Mouse (Mus musculus) embryonic facial prominence, embryonic 10.5 days (tissue): ENCODE measurements around the gene Arhgap32. TPM values are rescaled to one million over a fixed set of nuclear protein-coding genes. Genes with fewer than 3 reads are reported as not detected.

Experiments
- DNase-seq: peaks from one replicate; pipeline ENCODE4 v3.0.0-alpha.2; 2017; ENCODE audit warnings: low spot score
- H3K27ac ChIP-seq: fragments of 300-500 bp; sonication (generic); replicated peaks from 2 replicates; pipeline ENCODE4 v1.5.1; 2016; ENCODE audit warnings: mild to moderate bottlenecking
- H3K27me3 ChIP-seq: fragments of 300-500 bp; sonication (generic); replicated peaks from 2 replicates; pipeline ENCODE4 v1.6.1; 2016; ENCODE audit warnings: low read depth, mild to moderate bottlenecking; ENCODE audit not compliant: poor library complexity, severe bottlenecking
- H3K36me3 ChIP-seq: fragments of 300-500 bp; sonication (generic); replicated peaks from 2 replicates; pipeline ENCODE4 v1.6.1; 2016; ENCODE audit warnings: mild to moderate bottlenecking, moderate library complexity
- H3K4me1 ChIP-seq: fragments of 300-500 bp; sonication (generic); 2 replicates; pipeline ENCODE4 v1.6.1; 2016
- H3K4me3 ChIP-seq: fragments of 300-500 bp; sonication (generic); 2 replicates; pipeline ENCODE4 v1.5.1; 2016; ENCODE audit warnings: mild to moderate bottlenecking, moderate library complexity
- H3K9me3 ChIP-seq: fragments of 300-500 bp; sonication (generic); 2 replicates; pipeline ENCODE4 v1.6.1; 2016; ENCODE audit warnings: mild to moderate bottlenecking
- WGBS: fragments of 180-500 bp; shearing (Covaris S2); methylation state at CpG from one replicate; pipeline ENCODE4 v1.1.7; 2016; 5-methylcytosine and 5-hydroxymethylcytosine counted together
- polyA plus RNA-seq: library from polyadenylated mRNA; unstranded; fragments of >200 nt; fragmentation: Nextera tagmentation; extraction: Ambion mirVana; gene quantifications from 2 replicates; pipeline ENCODE4 v1.2.1, GENCODE M21; 2016

Gene Arhgap32
- polyA plus RNA-seq, 1 experiment from 2014 or later: 4.0 TPM

DNA sequence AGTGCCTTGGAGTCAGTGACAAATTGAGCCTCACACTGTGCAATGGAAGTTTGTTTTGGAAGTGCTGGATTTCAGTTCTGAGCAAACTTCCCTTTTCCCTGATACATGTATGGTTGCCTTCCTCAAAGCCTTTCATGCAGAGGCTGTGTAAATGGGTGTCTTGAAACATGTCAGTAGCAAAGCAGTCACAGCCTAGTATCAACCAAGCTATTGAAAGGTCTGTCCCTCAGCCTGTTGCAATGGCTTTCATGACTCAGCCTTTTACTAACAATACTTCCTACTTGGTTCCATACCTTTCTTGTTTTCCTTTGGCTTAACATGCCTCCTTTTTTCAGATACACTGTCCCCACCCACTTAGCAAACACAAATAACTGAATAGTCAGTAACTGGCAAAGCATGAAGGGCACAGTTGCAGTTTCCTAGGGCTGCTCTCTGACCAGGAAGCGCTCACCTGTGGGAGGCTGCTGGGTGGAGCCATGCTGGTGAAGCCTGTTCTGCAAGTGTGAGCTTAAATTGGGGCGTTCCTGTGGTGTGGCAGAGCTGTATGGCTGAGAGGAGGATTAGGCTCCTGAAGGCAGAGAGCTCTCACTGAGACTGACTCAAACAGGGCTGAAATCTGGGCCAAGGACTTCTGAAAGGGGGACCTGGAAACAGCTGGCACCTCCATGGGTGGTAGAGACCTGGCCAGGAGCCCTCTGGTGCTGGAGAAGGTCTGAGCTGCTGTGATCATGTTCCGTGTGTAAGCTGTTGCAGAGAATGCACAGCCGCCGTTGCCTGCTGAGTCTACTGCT is 108.0 kb downstream of the Arhgap32 start:
- DNase-seq: peak; percentile 39
- 33% methylated on average over 5 of the region's 5 CpGs for WGBS

DNA sequence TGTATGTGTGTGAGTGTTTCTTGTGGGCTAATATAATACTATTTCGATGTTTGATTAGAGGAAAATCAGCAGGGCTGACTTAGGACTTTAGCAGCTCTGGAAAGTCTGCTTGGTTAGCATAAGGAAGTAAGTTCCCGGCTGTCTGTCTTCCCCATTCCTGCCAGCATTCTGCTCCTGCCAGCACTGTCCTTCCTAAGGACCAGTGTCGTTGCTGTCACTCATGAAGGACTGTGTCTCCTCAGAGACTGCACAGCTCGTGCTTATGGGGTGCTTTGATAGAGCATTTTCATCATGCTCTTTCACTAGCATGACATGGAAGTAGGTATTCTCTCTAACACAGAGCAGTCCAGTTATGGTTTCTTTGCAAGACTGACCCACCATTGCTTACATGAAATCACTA is 109.0 kb downstream of the Arhgap32 start:
- H3K4me1 ChIP-seq: peaks cover 19% of the 10 kb centered on the region
- H3K4me3 ChIP-seq: no peak overlapping the region
- no peaks in the 10 kb centered on the region for H3K36me3 ChIP-seq
- 67% methylated on average over 4 of the region's 4 CpGs for WGBS
- DNase-seq: no peak
- H3K9me3 ChIP-seq: no peaks in the 10 kb centered on the region
- no peaks in the 10 kb centered on the region for H3K27me3 ChIP-seq
- no peak overlapping the region for H3K27ac ChIP-seq

More for the DNA sequence above, 108.0 kb downstream of the Arhgap32 start:
- no peak overlapping the region for H3K27ac ChIP-seq
- no peaks in the 10 kb centered on the region for H3K27me3 ChIP-seq
- H3K4me3 ChIP-seq: no peak overlapping the region
- peaks cover 19% of the 10 kb centered on the region for H3K4me1 ChIP-seq
- H3K9me3 ChIP-seq: no peaks in the 10 kb centered on the region
- H3K36me3 ChIP-seq: no peaks in the 10 kb centered on the region

DNA sequence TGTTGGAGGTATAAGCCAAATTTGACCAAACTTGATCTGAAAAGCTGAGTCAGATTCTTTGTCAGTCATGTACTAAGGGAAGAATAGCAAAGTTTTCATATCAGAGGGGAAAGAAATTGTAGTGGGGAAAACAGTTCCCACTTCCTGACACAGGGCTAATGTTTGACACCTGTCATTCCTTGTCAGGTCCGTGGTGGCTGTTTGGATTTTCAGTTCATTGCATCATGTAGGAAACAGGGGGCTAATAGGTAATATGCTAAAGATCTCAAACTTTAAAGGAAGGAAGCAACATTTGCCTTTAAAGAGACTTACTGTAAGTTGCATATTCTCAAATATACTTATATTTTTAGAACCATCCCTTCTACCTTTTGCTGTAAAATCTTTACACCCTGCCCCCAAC is 109.6 kb downstream of the Arhgap32 start:
- Histone ChIP-seq H3K36me3 (no peaks in the 10 kb centered on the region), H3K4me3 (no peak overlapping the region), H3K4me1 (peaks cover 19% of the 10 kb centered on the region), H3K9me3 (no peaks in the 10 kb centered on the region), H3K27me3 (no peaks in the 10 kb centered on the region), H3K27ac (no peak overlapping the region)
- WGBS: 57% methylated on average over 1 of the region's 1 CpGs
- DNase-seq: no peak

DNA sequence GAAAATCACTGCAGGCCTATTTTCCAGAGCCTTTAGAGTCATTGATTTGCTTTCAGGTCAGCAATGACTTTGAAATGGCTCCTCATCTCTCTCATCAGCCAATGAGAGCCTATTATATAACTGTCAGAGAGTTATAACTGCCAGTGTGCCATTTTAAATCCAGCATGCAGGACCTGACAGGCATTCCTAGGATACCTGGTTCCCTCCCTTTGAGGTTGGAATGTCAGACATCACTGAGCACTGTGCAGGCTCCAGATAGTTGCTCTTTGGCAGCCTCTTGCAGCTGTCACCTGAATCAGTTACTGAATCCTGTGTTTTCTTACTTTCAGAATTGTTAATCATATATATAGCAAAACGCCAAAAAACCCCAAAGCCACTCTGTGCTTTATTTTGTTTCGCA is 111.1 kb downstream of the Arhgap32 start:
- H3K36me3 ChIP-seq: no peaks in the 10 kb centered on the region
- no peaks in the 10 kb centered on the region for H3K9me3 ChIP-seq
- H3K4me3 ChIP-seq: no peak overlapping the region
- 80% methylated on average over 2 of the region's 2 CpGs for WGBS
- no peak for DNase-seq
- H3K27me3 ChIP-seq: no peaks in the 10 kb centered on the region
- H3K4me1 ChIP-seq: peaks cover 19% of the 10 kb centered on the region
- H3K27ac ChIP-seq: no peak overlapping the region

- 82% methylated on average over 4 of the region's 4 CpGs for WGBS
These were observed 117.7 kb downstream of the Arhgap32 start for GRCm38 (mm10) chr9:32233593-32233992.

GRCm38 (mm10) chr9:32234767-32235489 is 119.0 kb downstream of the Arhgap32 start:
- DNase-seq: no peak
- peaks cover 4% of the 10 kb centered on the region; the same call in 1 of the 2 replicates for H3K36me3 ChIP-seq
- no peaks in the 10 kb centered on the region; the same call in 1 of the 2 replicates for H3K4me1 ChIP-seq
- no peak overlapping the region for H3K4me3 ChIP-seq
- H3K9me3 ChIP-seq: no peaks in the 10 kb centered on the region
- H3K27me3 ChIP-seq: no peaks in the 10 kb centered on the region
- H3K27ac ChIP-seq: no peak overlapping the region
- WGBS: 88% methylated on average over 3 of the region's 3 CpGs

More at GRCm38 (mm10) chr9:32233593-32233992, 117.7 kb downstream of the Arhgap32 start:
- Histone ChIP-seq H3K27ac (no peak overlapping the region), H3K36me3 (no peaks in the 10 kb centered on the region), H3K4me1 (no peaks in the 10 kb centered on the region; the same call in 1 of the 2 replicates), H3K27me3 (no peaks in the 10 kb centered on the region), H3K9me3 (no peaks in the 10 kb centered on the region), H3K4me3 (no peak overlapping the region)
- DNase-seq: no peak

DNA sequence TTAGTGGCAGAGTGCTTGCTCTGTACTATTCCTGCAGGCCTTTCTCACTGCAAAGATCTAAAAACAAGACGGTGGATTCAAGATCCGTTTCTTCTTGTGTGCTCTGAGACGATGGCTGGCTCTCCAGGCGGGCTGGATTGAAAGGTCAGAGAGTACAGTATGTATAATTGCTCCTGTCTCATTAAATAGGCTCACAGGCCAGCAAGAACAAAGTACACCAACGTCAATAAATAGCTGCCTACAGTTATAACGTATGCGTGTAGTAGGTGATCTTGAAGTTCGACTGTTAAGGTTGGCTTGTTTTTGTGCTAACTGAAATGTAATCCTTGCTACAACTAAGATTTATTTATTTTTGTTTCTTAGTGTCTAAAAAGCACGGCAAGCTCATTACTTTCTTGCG is 123.0 kb downstream of the Arhgap32 start:
- Histone ChIP-seq H3K27me3 (no peaks in the 10 kb centered on the region), H3K36me3 (peaks cover 11% of the 10 kb centered on the region; the same call in 1 of the 2 replicates), H3K27ac (no peak overlapping the region), H3K9me3 (no peaks in the 10 kb centered on the region), H3K4me1 (no peaks in the 10 kb centered on the region; the same call in 1 of the 2 replicates), H3K4me3 (no peak overlapping the region)
- WGBS: 86% methylated on average over 10 of the region's 10 CpGs
- DNase-seq: no peak

DNA sequence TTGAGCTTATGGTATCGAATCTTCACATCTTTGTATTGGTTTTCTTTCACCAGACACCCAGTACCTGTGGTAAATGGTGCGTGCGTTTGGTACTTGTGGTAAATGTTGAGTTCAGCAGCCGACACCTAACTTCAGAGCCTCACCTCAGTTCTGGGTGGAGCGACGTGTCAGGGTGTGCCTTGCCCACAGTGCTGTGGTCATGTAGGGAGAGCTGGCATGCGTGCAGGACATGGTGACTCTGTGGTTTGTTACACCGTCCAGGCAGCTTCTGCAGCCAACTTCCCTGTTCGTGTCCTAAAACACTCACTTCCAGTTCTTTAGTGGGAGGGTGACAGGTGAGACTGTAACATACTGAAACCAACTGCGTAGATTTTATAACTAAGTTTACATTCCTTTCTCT is 123.5 kb downstream of the Arhgap32 start:
- Histone ChIP-seq H3K36me3 (peaks cover 11% of the 10 kb centered on the region; the same call in 1 of the 2 replicates), H3K4me1 (no peaks in the 10 kb centered on the region; the same call in 1 of the 2 replicates), H3K9me3 (no peaks in the 10 kb centered on the region), H3K27ac (no peak overlapping the region), H3K27me3 (no peaks in the 10 kb centered on the region), H3K4me3 (no peak overlapping the region)
- DNase-seq: no peak
- WGBS: 95% methylated on average over 10 of the region's 10 CpGs

GRCm38 (mm10) chr9:32240449-32240848 is 124.5 kb downstream of the Arhgap32 start:
- 90% methylated on average over 5 of the region's 5 CpGs for WGBS
- peaks cover 11% of the 10 kb centered on the region; the same call in 1 of the 2 replicates for H3K36me3 ChIP-seq
- no peaks in the 10 kb centered on the region; the same call in 1 of the 2 replicates for H3K4me1 ChIP-seq
- no peak overlapping the region for H3K4me3 ChIP-seq
- no peaks in the 10 kb centered on the region for H3K9me3 ChIP-seq
- H3K27me3 ChIP-seq: no peaks in the 10 kb centered on the region
- no peak for DNase-seq
- no peak overlapping the region for H3K27ac ChIP-seq

- no peak overlapping the region for H3K4me3 ChIP-seq
- H3K36me3 ChIP-seq: peaks cover 18% of the 10 kb centered on the region
- 89% methylated on average over 9 of the region's 9 CpGs for WGBS
- no peaks in the 10 kb centered on the region for H3K9me3 ChIP-seq
- H3K27me3 ChIP-seq: no peaks in the 10 kb centered on the region
- DNase-seq: no peak
- no peaks in the 10 kb centered on the region; the same call in 1 of the 2 replicates for H3K4me1 ChIP-seq
- H3K27ac ChIP-seq: no peak overlapping the region
These were observed 125.8 kb downstream of the Arhgap32 start for GRCm38 (mm10) chr9:32241637-32242199.

DNA sequence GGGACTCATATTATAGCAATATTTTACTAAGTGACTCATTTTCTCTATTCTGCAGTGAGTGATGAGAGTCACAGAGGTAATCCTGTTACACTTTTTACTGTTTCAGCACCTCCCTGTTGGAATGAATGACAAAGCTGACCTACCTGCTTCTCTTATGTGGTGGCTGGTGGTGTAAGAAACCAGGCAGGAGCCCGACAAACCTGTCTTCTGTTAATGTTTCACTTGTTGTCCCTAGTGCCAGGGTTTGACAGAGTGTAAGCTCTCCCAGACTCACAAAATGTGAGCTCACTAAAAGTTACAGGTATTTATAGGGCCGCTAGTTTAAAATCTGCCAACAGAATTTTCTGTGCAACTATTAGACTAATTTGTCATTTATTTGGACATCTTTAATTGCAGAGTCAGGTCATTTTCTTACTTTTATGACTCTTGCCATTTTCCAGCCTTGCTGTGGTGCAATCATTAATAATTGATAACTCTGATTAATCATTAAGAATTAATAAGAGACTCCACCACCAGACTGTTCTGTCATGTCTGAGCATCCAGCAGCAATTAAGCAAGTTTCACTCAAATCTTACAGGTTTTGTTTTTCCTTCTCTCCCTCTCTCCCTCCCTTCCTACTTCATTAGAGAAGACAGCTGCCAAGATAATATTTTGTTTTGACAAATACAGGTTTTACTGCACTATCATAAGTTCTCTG is 127.1 kb downstream of the Arhgap32 start:
- H3K4me1 ChIP-seq: no peaks in the 10 kb centered on the region
- H3K27ac ChIP-seq: no peak overlapping the region
- no peak overlapping the region for H3K4me3 ChIP-seq
- no peak for DNase-seq
- 90% methylated on average over 2 of the region's 2 CpGs for whole genome bisulfite sequencing
- H3K9me3 ChIP-seq: no peaks in the 10 kb centered on the region
- no peaks in the 10 kb centered on the region for H3K27me3 ChIP-seq
- H3K36me3 ChIP-seq: peaks cover 32% of the 10 kb centered on the region

- no peaks in the 10 kb centered on the region for H3K27me3 ChIP-seq
- no peak for DNase-seq
- peaks cover 39% of the 10 kb centered on the region for H3K36me3 ChIP-seq
- no peaks in the 10 kb centered on the region for H3K4me1 ChIP-seq
- 91% methylated on average over 3 of the region's 3 CpGs for WGBS
- no peak overlapping the region for H3K4me3 ChIP-seq
- H3K9me3 ChIP-seq: no peaks in the 10 kb centered on the region
- H3K27ac ChIP-seq: no peak overlapping the region
These were observed 129.3 kb downstream of the Arhgap32 start for GRCm38 (mm10) chr9:32245237-32245636.
